Mouse (Mus musculus) retina, adult 2 months (tissue): Measurements from ENCODE around the gene Synj2.

Source experiments
- DNase-seq: peaks from one replicate; pipeline ENCODE4 v3.0.0-alpha.2; 2012; ENCODE audit warnings: low read depth, low spot score

Gene Synj2

DNA sequence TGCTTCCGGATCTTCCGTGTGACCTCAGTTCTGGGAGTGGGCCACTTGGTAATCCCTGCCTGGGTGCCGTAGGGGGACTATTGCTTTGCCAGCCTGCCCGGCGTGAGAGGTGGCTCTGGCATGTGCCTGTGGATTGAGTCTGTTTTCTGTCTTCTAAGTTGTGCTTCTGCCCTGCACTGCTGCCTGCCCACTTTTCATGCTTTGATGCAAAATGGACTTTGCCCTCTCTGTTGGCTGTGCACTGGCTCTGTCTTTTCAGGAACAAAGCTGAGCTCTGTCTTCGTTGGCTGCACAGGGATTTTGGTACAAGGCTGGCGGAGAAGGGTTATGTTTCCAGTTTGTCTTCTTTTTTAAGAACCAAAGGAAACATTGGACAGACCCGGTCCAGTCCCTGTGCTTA is 95.4 kb downstream of the Synj2 start:
- DNase-seq = no peak

DNA sequence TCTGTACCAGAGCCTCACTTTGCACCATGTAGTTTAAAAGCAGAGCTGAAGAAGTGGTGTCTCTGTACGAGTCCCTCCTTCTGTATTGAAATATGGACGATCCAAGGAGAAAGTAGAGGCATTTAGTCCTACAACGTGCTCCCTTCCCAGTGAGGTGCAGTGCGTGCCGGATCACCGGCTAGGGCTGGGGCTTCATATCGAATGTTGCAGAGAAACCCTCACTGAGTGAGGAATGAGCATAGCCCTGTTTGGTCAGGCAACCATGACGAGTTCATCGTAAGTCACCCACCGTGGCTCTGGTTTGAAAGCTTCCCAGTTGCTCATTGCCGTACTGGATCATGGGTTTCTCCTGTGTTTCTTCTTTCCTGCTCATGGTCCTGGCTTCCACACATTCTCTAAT is 95.8 kb downstream of the Synj2 start:
- DNase-seq = no peak

DNA sequence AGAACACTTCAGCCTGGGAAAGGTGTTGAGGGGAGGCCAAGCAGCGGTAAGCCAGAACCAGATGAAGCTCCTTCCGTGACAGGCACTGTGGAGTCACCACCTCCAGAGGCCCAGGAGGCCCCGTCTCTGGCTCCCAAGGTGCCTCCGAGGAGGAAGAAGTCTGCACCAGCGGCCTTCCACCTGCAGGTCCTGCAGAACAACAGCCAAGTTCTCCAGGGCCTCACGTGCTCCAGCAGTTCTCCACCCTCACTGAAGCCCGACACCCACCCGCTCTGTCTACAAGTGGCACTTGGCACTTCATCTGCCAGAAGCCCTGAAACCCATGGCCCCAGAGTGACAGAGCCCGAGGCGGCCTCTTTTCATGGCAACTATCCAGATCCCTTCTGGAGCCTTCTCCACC is 96.4 kb downstream of the Synj2 start:
- no peak for DNase-seq

DNA sequence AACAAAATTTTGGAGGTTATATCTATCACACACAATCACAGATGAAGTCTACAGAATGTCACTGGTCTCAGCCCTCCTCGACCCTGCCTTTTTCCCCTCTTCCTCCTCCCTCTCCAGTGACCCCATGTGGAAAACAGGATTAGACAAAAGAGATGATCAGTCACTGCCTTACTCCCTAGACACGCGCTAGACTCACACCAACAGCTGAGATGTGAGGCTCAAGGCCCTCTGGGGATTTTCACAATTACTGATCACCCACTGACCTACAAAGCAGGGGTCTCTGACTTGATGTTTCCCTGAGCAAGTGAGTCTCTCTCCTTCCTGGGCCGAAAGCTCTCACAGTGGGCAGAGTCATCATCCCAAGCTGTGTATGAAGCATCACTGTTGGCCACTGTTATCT is 111.7 kb downstream of the Synj2 start:
- DNase-seq = no peak

DNA sequence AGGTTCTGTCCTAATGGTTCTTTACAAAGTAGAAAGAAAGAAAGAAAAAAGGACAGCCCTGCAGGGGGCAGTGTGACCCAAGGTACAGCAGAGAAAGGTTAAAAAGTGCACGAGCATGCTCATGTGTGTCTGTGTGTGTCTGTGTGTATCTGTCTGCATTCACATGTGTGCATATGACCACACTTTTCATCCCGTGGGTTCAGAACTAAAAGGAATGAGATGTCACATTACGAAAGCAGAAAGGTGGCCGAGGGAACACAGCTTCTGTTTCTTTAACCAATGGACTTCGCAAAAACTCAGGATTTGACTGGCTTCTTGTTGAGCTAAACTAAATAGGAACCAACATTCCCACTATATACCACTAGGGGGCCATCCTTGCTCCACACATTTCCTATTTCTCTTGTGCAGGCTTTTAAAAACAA is 113.9 kb downstream of the Synj2 start:
- peak; percentile 30 for DNase-seq

DNA sequence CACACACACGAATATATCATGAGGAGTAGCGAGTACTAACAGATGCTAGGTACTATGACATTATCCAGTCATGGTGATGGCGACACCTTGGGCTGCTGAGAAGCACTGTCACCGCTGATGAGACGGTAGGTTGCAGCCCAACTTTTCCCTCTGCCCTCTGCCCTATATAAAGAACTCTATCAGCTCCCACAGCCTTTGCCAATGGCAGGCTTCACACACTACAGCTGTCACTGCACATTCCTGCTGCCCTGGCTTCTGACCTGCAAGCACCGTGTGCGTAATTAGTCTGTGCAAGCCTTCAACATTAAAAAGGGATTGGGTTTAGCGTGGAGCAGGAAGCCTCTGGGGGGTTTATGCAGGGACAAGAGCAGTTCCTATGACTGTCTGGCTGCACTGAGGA is 121.7 kb downstream of the Synj2 start:
- no peak for DNase-seq

DNA sequence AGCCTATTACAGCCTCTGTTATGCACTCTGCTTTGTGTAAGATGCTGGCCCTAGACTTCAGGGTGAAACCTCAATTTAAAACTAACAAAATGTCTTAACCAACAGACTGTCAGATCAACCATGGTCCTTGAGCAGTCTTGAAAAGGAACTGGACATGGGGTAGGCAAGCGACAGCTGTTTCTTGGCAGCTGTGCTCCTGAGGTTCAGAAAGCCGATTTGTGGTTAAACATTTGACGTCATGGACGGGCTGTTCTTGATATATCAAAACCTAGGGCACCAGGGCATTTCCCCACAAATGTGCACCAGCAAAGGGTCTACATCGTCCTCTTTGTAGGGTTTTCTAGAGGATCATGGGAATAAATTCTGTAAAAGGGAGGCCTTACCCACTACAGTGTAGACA is 122.5 kb downstream of the Synj2 start:
- no peak for DNase-seq

DNA sequence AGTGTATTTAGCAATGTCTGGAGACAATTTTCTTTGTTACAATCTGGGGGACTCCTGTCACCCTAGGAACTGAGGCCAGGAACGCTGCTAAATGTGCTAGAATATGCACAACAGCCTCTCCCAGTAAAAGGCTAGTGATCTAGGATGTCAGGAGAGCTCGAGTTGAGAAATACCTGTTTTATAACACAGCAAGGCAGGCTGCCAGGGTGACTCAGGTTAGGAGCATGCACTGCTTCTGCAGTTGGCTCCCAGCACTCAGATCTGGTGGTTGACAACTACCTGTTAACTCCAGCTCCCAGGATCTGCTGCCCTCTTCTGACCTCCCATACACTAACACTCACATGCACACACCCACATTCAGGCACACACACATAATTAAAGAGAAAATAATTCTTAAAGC is 124.9 kb downstream of the Synj2 start:
- DNase-seq = no peak

DNA sequence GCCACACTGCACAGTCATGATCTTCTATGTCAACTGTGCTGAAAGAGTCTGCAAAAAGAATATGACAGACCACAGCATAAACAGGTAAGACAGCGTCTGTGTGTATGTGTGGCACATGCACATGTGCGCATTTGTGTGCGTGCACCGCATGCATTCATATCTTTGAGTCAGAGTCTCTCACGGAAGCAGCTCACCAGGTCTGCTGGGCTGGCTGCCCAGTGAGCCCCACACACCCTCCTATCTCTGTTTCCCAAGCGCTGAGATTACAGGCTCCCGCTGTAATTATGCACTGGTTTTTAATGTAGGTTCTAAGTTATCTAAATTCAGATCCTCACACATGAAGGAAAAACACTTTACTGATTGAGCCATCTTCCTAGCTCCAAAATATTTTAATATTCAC is 126.5 kb downstream of the Synj2 start:
- no peak for DNase-seq

DNA sequence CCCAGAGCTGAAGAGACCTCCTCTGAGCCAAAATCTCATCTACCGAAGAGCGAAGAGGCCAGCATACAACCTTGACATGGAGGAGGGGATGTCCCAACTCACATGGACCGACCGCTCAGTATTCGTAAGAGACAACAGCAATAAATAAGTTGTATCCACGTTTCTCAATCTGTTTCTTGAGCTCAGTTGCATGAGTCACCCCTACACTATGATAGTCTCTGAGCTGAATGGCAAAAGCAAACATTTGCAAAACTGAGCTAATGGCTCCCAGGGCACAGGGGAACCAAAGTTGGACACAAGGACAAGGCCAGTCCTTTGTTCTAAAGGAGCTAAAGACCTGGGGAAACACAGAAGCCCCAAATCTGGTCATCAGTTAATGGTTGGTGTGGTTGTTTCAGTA is 128.8 kb downstream of the Synj2 start:
- no peak for DNase-seq

DNA sequence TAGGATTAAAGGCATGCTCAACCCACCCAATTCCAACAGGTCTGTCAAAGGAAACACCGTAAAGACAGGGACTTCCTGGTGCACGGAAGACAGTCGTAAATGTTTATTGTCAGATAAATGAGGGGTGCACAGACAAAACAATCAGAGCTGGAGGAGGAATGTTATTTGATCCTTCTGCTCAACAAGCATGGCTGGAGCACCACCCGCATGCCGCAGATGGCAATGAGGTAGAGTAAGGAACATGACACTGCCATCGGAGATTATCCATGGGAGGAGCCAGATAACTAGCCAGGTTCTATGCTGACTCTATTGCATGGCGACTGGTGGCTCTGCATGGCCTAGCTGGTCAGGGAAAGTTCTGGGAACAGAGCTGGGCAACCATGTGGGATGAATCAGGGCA is 132.3 kb downstream of the Synj2 start:
- no peak for DNase-seq

DNA sequence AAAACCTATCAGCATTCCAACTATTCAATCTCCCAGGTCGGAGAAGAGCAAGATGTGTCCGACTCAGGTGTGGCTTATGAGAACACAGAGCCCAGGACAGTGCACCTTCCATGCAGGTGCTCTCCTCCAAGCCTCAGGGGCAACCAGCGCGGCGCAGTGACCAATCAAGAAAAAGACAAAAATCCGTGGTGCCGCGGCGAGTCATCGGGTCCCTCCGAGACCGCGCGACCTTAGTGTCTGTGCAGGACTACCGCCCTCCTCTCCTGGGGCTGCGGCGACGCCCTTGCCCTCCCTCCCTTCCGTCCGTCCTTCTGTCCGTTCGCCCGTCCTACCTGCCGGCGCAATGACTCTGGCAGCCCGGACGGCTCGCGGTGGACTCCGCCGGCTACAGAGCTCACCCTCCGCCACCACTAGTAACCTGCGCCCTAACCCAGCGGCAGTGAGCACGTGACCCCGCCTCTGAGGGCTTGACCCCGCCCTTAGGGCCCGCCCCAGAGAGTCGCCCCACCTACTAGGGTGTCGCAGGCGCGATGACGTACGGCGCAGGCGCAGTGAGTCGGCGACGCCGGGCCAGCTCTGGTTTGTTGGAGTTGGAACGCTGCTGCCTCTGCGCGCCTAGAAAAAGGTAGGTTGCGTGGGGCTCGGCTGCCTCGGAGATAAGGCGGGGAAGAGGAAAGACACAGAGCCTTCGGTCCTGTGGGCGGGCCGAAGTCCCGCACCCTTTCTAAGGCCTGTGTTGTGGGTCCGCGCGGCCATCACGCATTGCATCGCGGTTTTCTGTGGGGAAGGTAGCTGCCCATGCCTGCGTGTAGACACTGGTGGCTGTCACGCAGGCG is 138.4 kb downstream of the Synj2 start, which contains the start of the genes Serac1 and Gtf2h5:
TSS of gene Serac1 (minus strand) at position 455 of the 836 bp plus-strand sequence.
TSS of gene Gtf2h5 (plus strand) at position 500 of the 836 bp plus-strand sequence.
- DNase-seq = peak; percentile 94

DNA sequence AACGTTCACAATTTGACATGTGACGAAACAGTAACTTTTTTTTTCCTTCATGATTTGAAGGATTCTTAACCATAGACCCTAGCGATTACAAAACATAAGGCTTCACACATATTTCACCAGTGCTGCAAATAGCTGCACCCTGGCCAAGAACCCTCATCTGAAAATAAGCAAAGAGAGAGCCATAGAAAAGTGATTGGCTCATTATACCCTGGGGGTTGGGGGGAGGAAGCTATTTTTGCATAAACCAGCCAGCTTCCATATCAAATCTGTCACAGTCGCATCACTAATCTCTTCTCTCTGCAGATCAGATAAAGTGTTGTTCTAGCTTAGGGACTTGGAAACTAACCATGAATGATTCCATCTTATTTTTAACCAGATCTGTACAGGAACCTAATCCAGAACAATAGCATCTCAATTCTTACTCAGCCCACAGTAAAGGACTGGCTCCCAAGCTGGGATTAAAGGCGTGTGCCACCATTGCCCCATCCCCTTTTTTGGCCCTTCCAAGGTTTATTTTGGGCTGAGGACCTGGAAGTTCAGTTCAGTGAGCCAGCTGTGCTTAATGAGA is 142.3 kb downstream of the Synj2 start:
- DNase-seq = no peak

DNA sequence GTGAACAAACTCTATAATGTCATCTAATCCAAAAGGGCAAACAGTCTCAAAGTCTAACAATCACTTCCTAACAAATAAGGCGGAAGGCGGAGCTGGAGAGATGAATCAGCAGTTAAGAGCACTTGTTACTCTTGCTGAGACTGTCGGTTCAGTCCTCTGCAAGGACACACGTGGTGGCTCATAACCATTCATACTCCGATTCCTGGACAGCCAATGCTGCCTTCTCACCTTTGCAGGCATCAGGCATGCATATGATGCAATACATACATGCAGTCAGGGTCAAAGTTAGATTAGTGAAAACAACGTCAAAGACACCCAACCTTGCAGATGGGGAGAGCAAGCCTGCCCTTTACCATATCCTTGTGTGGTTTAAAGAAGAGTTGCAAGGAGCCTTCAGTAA is 150.5 kb downstream of the Synj2 start:
- no peak for DNase-seq
